Mouse (Mus musculus): ENCODE measurements at regions not wholly inside any gene's neighbourhood (a gene's known extent, or its start where the extent isn't known, plus 50 kb on each side); places are given as distances from the start of the nearest gene placed in this dataset.

- Histone ChIP-seq H3K4me1 (ENCODE audit: control insufficient read depth, insufficient read depth, low read length) (no peaks in the 10 kb centered on the region), H3K4me3 (ENCODE audit: insufficient read depth, low read length) (no peak overlapping the region), H3K27ac (ENCODE audit: insufficient read depth, low read length) (no peak overlapping the region)
- TF ChIP-seq CTCF (IDR thresholded peaks at IDR 0.05; ENCODE audit: extremely low read depth, insufficient read depth, low read length) (no peak), POLR2A (IDR thresholded peaks at IDR 0.05; ENCODE audit: extremely low read depth, insufficient read depth, low read length) (no peak)
Observed at GRCm38 (mm10) chr16:55379189-55379588, 81.4 kb upstream of the Zpld1 start.

- no peaks in the 10 kb centered on the region for H3K4me1 ChIP-seq (ENCODE audit: control insufficient read depth, insufficient read depth, low read length)
Observed at GRCm38 (mm10) chr16:55378701-55379100, 80.9 kb upstream of the Zpld1 start.

GRCm38 (mm10) chr16:55375922-55376321 is 78.1 kb upstream of the Zpld1 start:
- Histone ChIP-seq H3K4me1 (ENCODE audit: control insufficient read depth, insufficient read depth, low read length) (no peaks in the 10 kb centered on the region), H3K4me3 (ENCODE audit: insufficient read depth, low read length) (no peak overlapping the region), H3K27ac (ENCODE audit: insufficient read depth, low read length) (no peak overlapping the region)
- TF ChIP-seq CTCF (IDR thresholded peaks at IDR 0.05; ENCODE audit: extremely low read depth, insufficient read depth, low read length) (no peak), POLR2A (IDR thresholded peaks at IDR 0.05; ENCODE audit: extremely low read depth, insufficient read depth, low read length) (no peak)

More at GRCm38 (mm10) chr16:55378701-55379100, 80.9 kb upstream of the Zpld1 start:
- TF ChIP-seq CTCF (IDR thresholded peaks at IDR 0.05; ENCODE audit: extremely low read depth, insufficient read depth, low read length) (no peak), POLR2A (IDR thresholded peaks at IDR 0.05; ENCODE audit: extremely low read depth, insufficient read depth, low read length) (no peak)
- Histone ChIP-seq H3K27ac (ENCODE audit: insufficient read depth, low read length) (no peak overlapping the region), H3K4me3 (ENCODE audit: insufficient read depth, low read length) (no peak overlapping the region)

DNA sequence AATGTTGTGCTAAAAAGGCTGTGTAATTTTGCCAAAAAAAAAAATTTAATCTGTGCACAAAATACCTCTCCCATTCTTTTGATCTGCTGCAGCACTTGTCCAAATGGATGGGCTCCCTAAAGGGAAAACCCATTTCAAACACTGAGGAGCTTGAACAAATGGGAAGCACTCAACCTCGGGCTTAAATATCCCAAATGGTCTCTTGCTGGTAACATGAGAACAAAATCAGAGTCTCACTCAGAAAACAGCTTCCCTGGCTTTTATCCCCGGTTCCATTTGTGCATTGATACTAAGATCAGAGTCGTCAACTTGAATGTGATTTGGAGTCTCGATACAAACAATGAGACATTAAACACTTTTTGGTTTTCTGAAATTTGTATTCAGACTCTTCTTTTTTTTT is 59.9 kb upstream of the Zpld1 start:
- H3K4me1 ChIP-seq (ENCODE audit: control insufficient read depth, insufficient read depth, low read length), result no peaks in the 10 kb centered on the region
- TF ChIP-seq POLR2A (IDR thresholded peaks at IDR 0.05; ENCODE audit: extremely low read depth, insufficient read depth, low read length) (no peak), CTCF (IDR thresholded peaks at IDR 0.05; ENCODE audit: extremely low read depth, insufficient read depth, low read length) (no peak)

GRCm38 (mm10) chr16:55356097-55356496 is 58.3 kb upstream of the Zpld1 start:
- Histone ChIP-seq H3K27ac (ENCODE audit: insufficient read depth, low read length) (no peak overlapping the region), H3K4me1 (ENCODE audit: control insufficient read depth, insufficient read depth, low read length) (no peaks in the 10 kb centered on the region), H3K4me3 (ENCODE audit: insufficient read depth, low read length) (no peak overlapping the region)
- TF ChIP-seq POLR2A (IDR thresholded peaks at IDR 0.05; ENCODE audit: extremely low read depth, insufficient read depth, low read length), result no peak
- no peak for TF ChIP-seq CTCF (IDR thresholded peaks at IDR 0.05; ENCODE audit: extremely low read depth, insufficient read depth, low read length)

More for the DNA sequence above, 59.9 kb upstream of the Zpld1 start:
- no peak overlapping the region for H3K4me3 ChIP-seq (ENCODE audit: insufficient read depth, low read length)
- H3K27ac ChIP-seq (ENCODE audit: insufficient read depth, low read length), result no peak overlapping the region

All from cortical plate, adult 2 months (tissue).